Mouse (Mus musculus) cortical plate, adult 2 months (tissue): Measurements from ENCODE around the gene Acsbg1. TPM values are rescaled to one million over a fixed set of nuclear protein-coding genes. Genes with fewer than 3 reads are reported as not detected.

ENCODE experiments used
- H3K27ac ChIP-seq: fragments of 200-500 bp; 2 replicates; pipeline ENCODE4 v1.5.1; 2012; ENCODE audit warnings: low read length, control low read depth, inconsistent platforms; ENCODE audit not compliant: insufficient read depth
- H3K4me1 ChIP-seq: fragments of 200-500 bp; 2 replicates; pipeline ENCODE4 v1.6.1; 2011; ENCODE audit warnings: low read length; ENCODE audit not compliant: control insufficient read depth, insufficient read depth
- H3K4me3 ChIP-seq: fragments of 200-500 bp; 2 replicates; pipeline ENCODE4 v1.5.1; 2011; ENCODE audit warnings: mild to moderate bottlenecking, low read length, control low read depth; ENCODE audit not compliant: insufficient read depth
- CTCF ChIP-seq: fragments of 200-500 bp; IDR thresholded peaks from 2 replicates; pipeline ENCODE4 v1.5.1; 2011; ENCODE audit warnings: mild to moderate bottlenecking, control low read depth, low read length; ENCODE audit not compliant: insufficient read depth; ENCODE audit errors: extremely low read depth
- POLR2A ChIP-seq: fragments of 200-500 bp; IDR thresholded peaks from 2 replicates; pipeline ENCODE4 v1.6.1; 2011; ENCODE audit warnings: mild to moderate bottlenecking, low read length, control low read depth; ENCODE audit not compliant: insufficient read depth; ENCODE audit errors: extremely low read depth
- polyA plus RNA-seq: library from polyadenylated mRNA; depleted of rRNA; stranded (reverse); fragments of >200 nt; gene quantifications from 2 replicates; pipeline ENCODE4 v1.2.3, GENCODE M21; 2012; rRNA removed

Acsbg1 gene
- polyA plus RNA-seq, 1 experiment, result 193 TPM

- Histone ChIP-seq H3K4me3 (no peak overlapping the region), H3K27ac (no peak overlapping the region), H3K4me1 (no peaks in the 10 kb centered on the region; the same call in none of the 2 replicates)
- no peak for TF ChIP-seq CTCF
- TF ChIP-seq POLR2A, result no peak
Measured at GRCm38 (mm10) chr9:54558731-54559130, 102.9 kb downstream of the Acsbg1 start.

- TF ChIP-seq CTCF (no peak), POLR2A (no peak)
- Histone ChIP-seq H3K27ac (no peak overlapping the region), H3K4me1 (no peaks in the 10 kb centered on the region; the same call in none of the 2 replicates), H3K4me3 (no peak overlapping the region)
Measured at GRCm38 (mm10) chr9:54555044-54555443, 106.6 kb downstream of the Acsbg1 start.

Other genes starting within 250 kb of the Acsbg1 start
- gene Dmxl2, start 160.2 kb downstream of the Acsbg1 start, polyA plus RNA-seq, result 92.3 and 99.4 TPM in 2 replicates
- gene Sh2d7, start 122.9 kb downstream of the Acsbg1 start, polyA plus RNA-seq, result 0.09 and 0.10 TPM in 2 replicates
- 33.8 and 34.7 TPM in 2 replicates for gene Cib2, start 101.7 kb downstream of the Acsbg1 start, polyA plus RNA-seq
- 179 and 184 TPM in 2 replicates for gene Idh3a, start 75.5 kb downstream of the Acsbg1 start, polyA plus RNA-seq
- 41.3 and 44.3 TPM in 2 replicates for gene Dnaja4, start 37.0 kb upstream of the Acsbg1 start, polyA plus RNA-seq
- 61.2 and 62.6 TPM in 2 replicates for gene Wdr61, start 72.6 kb upstream of the Acsbg1 start, polyA plus RNA-seq
- gene Crabp1, start 102.9 kb upstream of the Acsbg1 start, polyA plus RNA-seq, result 0.72 and 3.4 TPM in 2 replicates
- gene Ireb2, start 201.9 kb upstream of the Acsbg1 start, polyA plus RNA-seq, result 22.6 and 23.2 TPM in 2 replicates